Mouse (Mus musculus): Measurements from ENCODE around the gene S1pr3.

- TF ChIP-seq CTCF (IDR thresholded peaks at IDR 0.05; ENCODE audit: low read depth): no peak
- TF ChIP-seq EP300 (optimal IDR thresholded peaks at IDR 0.05): no peak
Observed at GRCm38 (mm10) chr13:51420861-51421260, 12.4 kb downstream of the S1pr3 start.

All from stomach, postnatal 0 days (tissue).